In the genomic region with DNA sequence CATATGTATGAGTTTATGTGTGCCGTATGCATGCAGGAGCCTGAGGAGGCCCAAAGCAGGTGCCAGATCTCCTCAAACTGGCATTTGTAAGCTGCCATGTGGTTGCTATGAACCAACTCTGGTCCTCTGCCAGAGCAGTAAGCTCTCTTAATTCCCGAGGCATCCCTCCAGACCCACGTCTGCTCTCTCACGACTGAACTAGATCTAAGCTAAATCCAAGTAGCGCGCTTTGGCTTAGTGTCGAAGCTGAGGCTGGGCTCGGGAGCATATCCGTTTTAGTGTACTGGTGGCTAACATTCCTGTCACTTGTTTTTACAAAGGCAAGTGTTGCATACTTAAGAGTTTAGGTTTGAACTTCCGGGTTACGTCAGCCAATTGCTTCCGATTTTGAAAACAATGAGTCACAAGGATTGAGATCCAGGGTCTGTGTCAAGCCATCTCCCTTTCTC, we compare ENCODE assay signal across 10 mouse cellular contexts.
A peak's percentile ranks its signal among the peaks of the same experiment; 100 is the strongest.
DNase-seq lines count a peak whose midpoint lies in the region; ATAC-seq and TF ChIP-seq lines count a peak whose summit lies in the region.
"Had no signal": no experiment of that assay in that cellular context is flagged by ENCODE, and none has a peak within 500 bp of the region (broad histone marks: within the 10 kb centered on the region; RNA-seq: fewer than 3 reads in every experiment).

No protein-coding gene starts in this region.

- no peak for TF ChIP-seq CTCF in layer of hippocampus, adult 2 months (conservative IDR thresholded peaks at IDR 0.05)

- peak; percentile 16 to 28 for DNase-seq in cerebellum, adult 18-20 months
- DNase-seq in layer of hippocampus, adult 2 months (ENCODE audit: low spot score in 2 of 2) = peak; percentile 69 to 78
- DNase-seq in lung, postnatal 10 days = peak; percentile 63
- DNase-seq in thymus, postnatal 4 days = no peak
- no peak for DNase-seq in kidney, postnatal 10 days

- H3K27me3 ChIP-seq in forebrain, embryonic 13.5 days = no peaks in the 10 kb centered on the region
- H3K27me3 ChIP-seq in forebrain, embryonic 12.5 days = no peaks in the 10 kb centered on the region
- no peaks in the 10 kb centered on the region for H3K27me3 ChIP-seq in heart, embryonic 11.5 days (ENCODE audit: control insufficient read depth, insufficient read depth, low read length)
- H3K27me3 ChIP-seq: hindbrain, embryonic 15.5 days had no signal

- 82% methylated on average over 12 of the region's 12 CpGs for WGBS in forebrain, embryonic 13.5 days
- 88% methylated on average over 12 of the region's 12 CpGs for WGBS in forebrain, embryonic 12.5 days
- 85% methylated on average over 12 of the region's 12 CpGs for WGBS in heart, embryonic 11.5 days (ENCODE audit: insufficient replicate concordance)

- no peak overlapping the region for H3K9ac ChIP-seq in forebrain, embryonic 13.5 days
- H3K9ac ChIP-seq in forebrain, embryonic 12.5 days = no peak overlapping the region
- no peak overlapping the region for H3K9ac ChIP-seq in heart, embryonic 11.5 days (ENCODE audit: low read depth, low read length)
- H3K9ac ChIP-seq: hindbrain, embryonic 15.5 days had no signal

- H3K4me3 ChIP-seq in forebrain, embryonic 13.5 days = no peak overlapping the region
- H3K4me3 ChIP-seq in forebrain, embryonic 12.5 days (replicated peaks) = no peak overlapping the region
- H3K4me3 ChIP-seq in layer of hippocampus, adult 2 months = peak overlapping the region; percentile 30
- H3K4me3 ChIP-seq in heart, embryonic 11.5 days (ENCODE audit: low read depth, low read length) = no peak overlapping the region
- H3K4me3 ChIP-seq: hindbrain, embryonic 15.5 days; myocyte had no signal

- H3K27ac ChIP-seq in forebrain, embryonic 13.5 days = no peak overlapping the region
- H3K27ac ChIP-seq in forebrain, embryonic 12.5 days = no peak overlapping the region
- H3K27ac ChIP-seq in layer of hippocampus, adult 2 months = peak overlapping the region; percentile 67
- no peak overlapping the region for H3K27ac ChIP-seq in heart, embryonic 11.5 days (ENCODE audit: low read depth, low read length)
- H3K27ac ChIP-seq: hindbrain, embryonic 15.5 days had no signal

- no peaks in the 10 kb centered on the region for H3K4me1 ChIP-seq in forebrain, embryonic 13.5 days
- peaks cover 8% of the 10 kb centered on the region for H3K4me1 ChIP-seq in forebrain, embryonic 12.5 days
- H3K4me1 ChIP-seq in heart, embryonic 11.5 days (ENCODE audit: control insufficient read depth, insufficient read depth, low read length) = no peaks in the 10 kb centered on the region

- peak; percentile 41; the same call in 1 of the 2 replicates for ATAC-seq in forebrain, embryonic 13.5 days
- ATAC-seq in forebrain, embryonic 12.5 days (ENCODE audit: low FRiP score) = no peak
- ATAC-seq in heart, embryonic 11.5 days (replicated peaks; ENCODE audit: insufficient number of reproducible peaks, low FRiP score, low TSS enrichment) = no peak

- no peak overlapping the region for H3K4me2 ChIP-seq in forebrain, embryonic 13.5 days
- H3K4me2 ChIP-seq in forebrain, embryonic 12.5 days = no peak overlapping the region
- no peak overlapping the region for H3K4me2 ChIP-seq in heart, embryonic 11.5 days
- H3K4me2 ChIP-seq: hindbrain, embryonic 15.5 days had no signal

- H3K36me3 ChIP-seq in forebrain, embryonic 13.5 days (ENCODE audit: poor library complexity, severe bottlenecking) = no peaks in the 10 kb centered on the region
- H3K36me3 ChIP-seq in forebrain, embryonic 12.5 days (replicated peaks) = no peaks in the 10 kb centered on the region
- H3K36me3 ChIP-seq in heart, embryonic 11.5 days (ENCODE audit: control insufficient read depth, insufficient read depth, low read length) = no peaks in the 10 kb centered on the region
- H3K36me3 ChIP-seq: hindbrain, embryonic 15.5 days had no signal

- no peaks in the 10 kb centered on the region; the same call in 1 of the 2 replicates for H3K9me3 ChIP-seq in forebrain, embryonic 13.5 days (replicated peaks)
- 0 out of 2 replicates have a peak, but pooled peaks cover 4% of the 10 kb centered on the region for H3K9me3 ChIP-seq in forebrain, embryonic 12.5 days
- no peaks in the 10 kb centered on the region for H3K9me3 ChIP-seq in heart, embryonic 11.5 days (replicated peaks; ENCODE audit: control insufficient read depth, low read length)
- H3K9me3 ChIP-seq: hindbrain, embryonic 15.5 days had no signal

Comparison
In these comparisons a context has a peak if more than half of its experiments do, and no peak if none do; other contexts are left out.
1. DNase-seq: peak in cerebellum, adult 18-20 months (2 of 2), layer of hippocampus, adult 2 months (2 of 2) and lung, postnatal 10 days (single experiment); none in thymus, postnatal 4 days (single experiment) and kidney, postnatal 10 days (single experiment).